Mouse (Mus musculus) adrenal gland, postnatal 14 days (tissue): ENCODE measurements around the gene Lnx2. TPM values are rescaled to one million over a fixed set of nuclear protein-coding genes. Genes with fewer than 3 reads are reported as not detected.

Experiments
- DNase-seq: peaks from one replicate; pipeline ENCODE4 v3.0.0; 2021; ENCODE audit warnings: mixed read lengths
- total RNA-seq: library from RNA; stranded (reverse); gene quantifications from 2 replicates; pipeline ENCODE4 v1.2.3, GENCODE M21; 2021

Gene Lnx2
- total RNA-seq, 1 experiment from 2014 or later, result 18.8 TPM

- peak; percentile 96 for DNase-seq
Observed at GRCm38 (mm10) chr5:147077305-147078034, 1.1 kb upstream of the Lnx2 start.

- DNase-seq, result no peak
Observed at GRCm38 (mm10) chr5:147076799-147077165, 396 bp upstream of the Lnx2 start, which contains the start of gene Polr1d. Gene Polr1d (plus strand): TSS chr5:147077050.

- DNase-seq, result no peak
Observed at GRCm38 (mm10) chr5:147075103-147076025, 1.0 kb downstream of the Lnx2 start.

- no peak for DNase-seq
Observed at GRCm38 (mm10) chr5:147073805-147074204, 2.6 kb downstream of the Lnx2 start.

GRCm38 (mm10) chr5:147071886-147072285 lies 4.5 kb downstream of the Lnx2 start:
- no peak for DNase-seq

- peak; percentile 59 for DNase-seq
Observed at GRCm38 (mm10) chr5:147070791-147071516, 5.4 kb downstream of the Lnx2 start.

GRCm38 (mm10) chr5:147068876-147069275 lies 7.5 kb downstream of the Lnx2 start:
- no peak for DNase-seq

GRCm38 (mm10) chr5:147066965-147067364 lies 9.4 kb downstream of the Lnx2 start:
- no peak for DNase-seq

GRCm38 (mm10) chr5:147066129-147066528 lies 10.3 kb downstream of the Lnx2 start:
- DNase-seq, result no peak

GRCm38 (mm10) chr5:147063215-147063661 lies 13.1 kb downstream of the Lnx2 start:
- DNase-seq, result peak; percentile 49

- DNase-seq, result no peak
Observed at GRCm38 (mm10) chr5:147060024-147060423, 16.4 kb downstream of the Lnx2 start.

GRCm38 (mm10) chr5:147059319-147059718 lies 17.1 kb downstream of the Lnx2 start:
- no peak for DNase-seq

GRCm38 (mm10) chr5:147058661-147059060 lies 17.7 kb downstream of the Lnx2 start:
- DNase-seq, result no peak

GRCm38 (mm10) chr5:147057626-147058414 lies 18.6 kb downstream of the Lnx2 start:
- DNase-seq, result no peak

- DNase-seq, result no peak
Observed at GRCm38 (mm10) chr5:147056712-147057290, 19.6 kb downstream of the Lnx2 start.

GRCm38 (mm10) chr5:147055572-147056245 lies 20.7 kb downstream of the Lnx2 start:
- DNase-seq, result no peak

- no peak for DNase-seq
Observed at GRCm38 (mm10) chr5:147054747-147055270, 21.6 kb downstream of the Lnx2 start.

GRCm38 (mm10) chr5:147054328-147054727 lies 22.1 kb downstream of the Lnx2 start:
- no peak for DNase-seq

GRCm38 (mm10) chr5:147053481-147053880 lies 22.9 kb downstream of the Lnx2 start:
- no peak for DNase-seq

GRCm38 (mm10) chr5:147053071-147053470 lies 23.3 kb downstream of the Lnx2 start:
- DNase-seq, result no peak

- DNase-seq, result no peak
Observed at GRCm38 (mm10) chr5:147052309-147052558, 24.2 kb downstream of the Lnx2 start.
